Mouse (Mus musculus) lung, postnatal 0 days (tissue): ENCODE data around the gene Krt8.

ENCODE experiments used
- CTCF ChIP-seq: IDR thresholded peaks from 2 replicates; pipeline ENCODE4 v1.5.1; 2016; ENCODE audit warnings: antibody characterized with exemption, mild to moderate bottlenecking
- EP300 ChIP-seq: IDR thresholded peaks from 2 replicates; pipeline ENCODE4 v1.6.1; 2016; ENCODE audit warnings: antibody characterized with exemption, mild to moderate bottlenecking, control low read depth

- TF ChIP-seq CTCF (no peak), EP300 (no peak)
Observed at GRCm38 (mm10) chr15:102003516-102003915, 766 bp downstream of the Krt8 start.
